ENCODE assay signal across 18 mouse cellular contexts in genomic region chr12:51896901-51897300, GRCm38 (mm10).
"Had no signal": no experiment of that assay in that cellular context is flagged by ENCODE, and none has a peak within 500 bp of the region (broad histone marks: within the 10 kb centered on the region; RNA-seq: fewer than 3 reads in every experiment).

No protein-coding gene starts in this region.

- H3K4me3 ChIP-seq: midbrain, embryonic 10.5 days; midbrain, embryonic 12.5 days; myocyte; neural tube, embryonic 13.5 days; neural tube, embryonic 15.5 days had no signal

- ATAC-seq: midbrain, embryonic 16.5 days had no signal

- H3K27me3 ChIP-seq: midbrain, embryonic 12.5 days; neural tube, embryonic 13.5 days; neural tube, embryonic 15.5 days had no signal

- H3K9me3 ChIP-seq: midbrain, embryonic 10.5 days; midbrain, embryonic 12.5 days; neural tube, embryonic 13.5 days; neural tube, embryonic 15.5 days had no signal

- H3K9ac ChIP-seq: lung, embryonic 14.5 days; midbrain, embryonic 12.5 days; neural tube, embryonic 13.5 days; neural tube, embryonic 15.5 days had no signal

- H3K4me1 ChIP-seq: midbrain, embryonic 10.5 days; midbrain, embryonic 12.5 days; neural tube, embryonic 13.5 days; neural tube, embryonic 15.5 days had no signal

- DNase-seq: lung, embryonic 14.5 days; lung, postnatal 10 days; lung, postnatal 4 days; midbrain, embryonic 14.5 days; retina, postnatal 1 day; right cerebral cortex, adult 18-20 months; right cerebral cortex, postnatal 25 days; right cerebral cortex, postnatal 4 days; spleen, adult 18-20 months; thymus, adult 18-20 months; thymus, postnatal 14 days; thymus, postnatal 36 days had no signal

- H3K4me2 ChIP-seq: lung, embryonic 14.5 days; midbrain, embryonic 12.5 days; neural tube, embryonic 13.5 days; neural tube, embryonic 15.5 days had no signal

- H3K27ac ChIP-seq: midbrain, embryonic 10.5 days; midbrain, embryonic 12.5 days; neural tube, embryonic 13.5 days; neural tube, embryonic 15.5 days had no signal
